Mouse (Mus musculus): ENCODE results near the gene Cox7a1. TPM values are rescaled to one million over a fixed set of nuclear protein-coding genes. Genes with fewer than 3 reads are reported as not detected.

Gene Cox7a1
- polyA plus RNA-seq, 1 experiment from 2014 or later: 589 TPM

DNA sequence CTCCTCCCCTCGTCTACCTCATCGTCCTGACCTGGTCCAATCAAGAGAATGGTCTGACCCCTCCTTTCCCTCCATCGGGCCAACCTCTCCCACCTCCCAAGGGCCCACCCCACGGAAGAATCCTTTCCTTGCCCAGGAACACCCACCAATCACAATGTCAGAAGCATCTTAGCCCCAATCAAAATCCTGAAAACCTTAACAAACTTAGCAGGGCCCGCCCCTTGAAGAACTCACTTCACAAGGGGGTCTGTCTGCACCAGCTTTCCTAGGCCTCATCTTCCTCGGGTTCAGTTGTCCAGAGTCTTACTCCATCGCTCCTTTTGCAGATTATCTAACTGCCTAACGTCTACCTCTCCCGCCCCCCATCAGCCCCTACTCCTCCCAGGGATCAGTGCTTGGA is 9.1 kb downstream of the Cox7a1 start:
- H3K9ac ChIP-seq (ENCODE audit: low read length): peak overlapping the region; percentile 64
- ATAC-seq (ENCODE audit: insufficient number of reproducible peaks, insufficient read depth, low FRiP score, low read depth): no peak
- WGBS: 34% methylated on average over 9 of the region's 9 CpGs

DNA sequence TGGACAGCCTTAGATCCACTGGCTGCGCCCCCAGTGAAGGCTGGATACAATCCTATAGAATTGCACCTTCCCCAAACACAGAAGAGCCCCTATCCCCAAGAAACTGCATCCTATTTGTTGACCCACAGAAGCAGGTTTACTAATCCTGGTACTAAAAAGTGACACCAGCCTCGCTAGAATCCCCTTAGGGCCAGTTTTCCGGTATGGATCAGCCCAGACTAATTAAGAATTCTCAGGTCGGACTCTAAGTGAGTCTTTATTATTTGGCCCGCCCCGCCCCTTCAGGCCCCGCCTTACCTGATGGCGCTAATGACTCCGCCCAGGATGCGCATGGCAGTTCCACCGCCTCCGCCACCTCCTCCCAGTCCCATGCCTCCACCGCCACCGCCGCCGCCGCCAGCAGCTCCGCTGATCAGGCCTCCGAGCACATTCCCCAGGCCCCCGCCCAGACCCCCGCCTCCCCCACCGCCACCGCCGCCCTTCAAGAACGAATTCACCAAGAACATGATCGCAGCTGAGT is 9.7 kb downstream of the Cox7a1 start:
- peak; percentile 52 for ATAC-seq (ENCODE audit: insufficient number of reproducible peaks, insufficient read depth, low FRiP score, low read depth)
- 1% methylated on average over 26 of the region's 26 CpGs for WGBS
- H3K4me3 ChIP-seq (ENCODE audit: control insufficient read depth in 1 of 2, insufficient read depth in 1 of 2, low read depth in 1 of 2, low read length in 2 of 2): peak overlapping the region; percentile 71 to 75
- H3K36me3 ChIP-seq (ENCODE audit: control insufficient read depth, insufficient read depth, low read length): peaks cover 42% of the 10 kb centered on the region
- peak overlapping the region; percentile 87 for H3K4me2 ChIP-seq (ENCODE audit: low read length)
- no peaks in the 10 kb centered on the region for H3K27me3 ChIP-seq (ENCODE audit: control insufficient read depth, insufficient read depth, low read length)
- H3K9ac ChIP-seq (ENCODE audit: low read length): peak overlapping the region; percentile 86
- peak overlapping the region in 1 of 2 experiments; percentile 87; a peak in 2 of 4 replicates for H3K27ac ChIP-seq (replicated peaks in 1 of 2; ENCODE audit: control insufficient read depth in 1 of 2, insufficient read depth in 1 of 2, low read depth in 2 of 2, low read length in 2 of 2)
- peaks cover 12 to 16% of the 10 kb centered on the region in 2 experiments for H3K4me1 ChIP-seq (ENCODE audit: control insufficient read depth in 2 of 2, insufficient read depth in 2 of 2, low read length in 2 of 2)
- H3K9me3 ChIP-seq (ENCODE audit: control insufficient read depth, low read length): no peaks in the 10 kb centered on the region

More for the DNA sequence above, 9.1 kb downstream of the Cox7a1 start:
- Histone ChIP-seq H3K9me3 (ENCODE audit: control insufficient read depth, low read length) (no peaks in the 10 kb centered on the region), H3K36me3 (ENCODE audit: control insufficient read depth, insufficient read depth, low read length) (peaks cover 48% of the 10 kb centered on the region), H3K4me2 (ENCODE audit: low read length) (peak overlapping the region; percentile 87), H3K4me1 (ENCODE audit: control insufficient read depth in 2 of 2, insufficient read depth in 2 of 2, low read length in 2 of 2) (peaks cover 9 to 12% of the 10 kb centered on the region in 2 experiments), H3K27ac (replicated peaks in 1 of 2; ENCODE audit: control insufficient read depth in 1 of 2, insufficient read depth in 1 of 2, low read depth in 2 of 2, low read length in 2 of 2) (no peak overlapping the region), H3K4me3 (ENCODE audit: control insufficient read depth in 1 of 2, insufficient read depth in 1 of 2, low read depth in 1 of 2, low read length in 2 of 2) (peak overlapping the region; percentile 71 to 75; a peak in 3 of 4 replicates), H3K27me3 (ENCODE audit: control insufficient read depth, insufficient read depth, low read length) (no peaks in the 10 kb centered on the region)

DNA sequence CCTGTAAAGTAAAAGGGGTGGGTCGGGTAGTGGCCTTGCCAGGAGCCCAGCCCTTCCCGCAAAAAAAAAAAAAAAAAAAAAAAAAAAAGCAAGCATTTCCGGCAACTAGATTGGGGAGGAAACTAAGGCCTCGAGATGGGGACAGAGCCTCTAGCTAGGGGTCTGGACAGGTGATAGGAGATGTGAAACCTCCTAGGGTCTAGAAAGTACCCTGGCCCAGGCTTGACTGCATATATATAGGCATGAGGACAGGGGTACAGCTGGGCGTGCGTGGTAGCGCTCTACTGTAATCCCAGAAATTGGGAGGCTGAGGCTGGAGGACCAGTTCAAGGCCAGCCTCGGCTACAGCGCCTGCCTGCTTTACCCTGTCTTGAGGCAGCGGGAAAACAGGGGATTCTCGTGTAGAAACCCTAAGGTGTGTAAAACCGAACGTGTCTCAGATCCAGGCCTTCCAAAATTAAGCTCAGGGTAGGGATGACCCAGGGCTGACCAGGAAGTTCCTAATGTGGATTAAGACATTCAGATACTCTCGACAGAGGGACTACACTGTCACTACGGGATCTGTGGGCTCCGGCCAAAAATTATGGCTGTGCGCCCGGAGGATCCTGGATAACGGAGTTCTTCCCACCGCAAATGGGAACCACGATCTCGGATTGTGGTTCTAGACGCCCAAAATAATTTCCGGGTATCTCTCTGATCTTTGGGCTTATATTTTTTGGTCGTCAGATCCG is 10.3 kb downstream of the Cox7a1 start:
- H3K4me2 ChIP-seq (ENCODE audit: low read length): peak overlapping the region; percentile 87
- H3K27ac ChIP-seq (replicated peaks in 1 of 2; ENCODE audit: control insufficient read depth in 1 of 2, insufficient read depth in 1 of 2, low read depth in 2 of 2, low read length in 2 of 2): peak overlapping the region; percentile 80 to 87
- peaks cover 12 to 16% of the 10 kb centered on the region in 2 experiments for H3K4me1 ChIP-seq (ENCODE audit: control insufficient read depth in 2 of 2, insufficient read depth in 2 of 2, low read length in 2 of 2)
- peak overlapping the region; percentile 86 for H3K9ac ChIP-seq (ENCODE audit: low read length)
- H3K27me3 ChIP-seq (ENCODE audit: control insufficient read depth, insufficient read depth, low read length): no peaks in the 10 kb centered on the region
- H3K9me3 ChIP-seq (ENCODE audit: control insufficient read depth, low read length): no peaks in the 10 kb centered on the region
- peak; percentile 8; the same call in 1 of the 2 replicates for ATAC-seq (ENCODE audit: insufficient number of reproducible peaks, insufficient read depth, low FRiP score, low read depth)
- peaks cover 36% of the 10 kb centered on the region for H3K36me3 ChIP-seq (ENCODE audit: control insufficient read depth, insufficient read depth, low read length)
- under 1% methylated on average over 26 of the region's 26 CpGs for WGBS
- peak overlapping the region; percentile 71 to 75 for H3K4me3 ChIP-seq (ENCODE audit: control insufficient read depth in 1 of 2, insufficient read depth in 1 of 2, low read depth in 1 of 2, low read length in 2 of 2)

DNA sequence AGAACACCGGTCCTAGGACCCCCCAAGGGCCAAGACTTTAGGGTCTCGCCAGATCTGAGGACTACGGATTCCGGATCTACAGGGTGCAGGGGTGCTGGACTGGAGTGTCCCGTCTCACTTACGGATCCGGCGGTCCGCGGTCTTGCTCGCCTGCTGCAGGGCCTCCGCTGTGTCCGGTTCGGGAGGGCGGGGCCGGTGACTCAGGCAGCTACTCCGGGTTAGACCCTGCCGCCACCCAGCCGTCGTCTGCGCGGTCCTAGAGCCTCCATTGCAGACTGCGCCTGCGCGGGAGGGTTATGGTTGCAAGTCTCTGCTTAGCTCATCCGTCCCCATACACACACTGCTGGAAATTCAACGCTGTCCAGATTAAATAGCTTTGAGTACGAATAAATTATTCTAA is 10.9 kb downstream of the Cox7a1 start:
- ATAC-seq (ENCODE audit: insufficient number of reproducible peaks, insufficient read depth, low FRiP score, low read depth): peak; percentile 88
- Histone ChIP-seq H3K27me3 (ENCODE audit: control insufficient read depth, insufficient read depth, low read length) (no peaks in the 10 kb centered on the region), H3K4me1 (ENCODE audit: control insufficient read depth in 2 of 2, insufficient read depth in 2 of 2, low read length in 2 of 2) (peaks cover 12 to 16% of the 10 kb centered on the region in 2 experiments), H3K9me3 (ENCODE audit: control insufficient read depth, low read length) (no peaks in the 10 kb centered on the region), H3K4me3 (ENCODE audit: control insufficient read depth in 1 of 2, insufficient read depth in 1 of 2, low read depth in 1 of 2, low read length in 2 of 2) (peak overlapping the region; percentile 71 to 75), H3K36me3 (ENCODE audit: control insufficient read depth, insufficient read depth, low read length) (peaks cover 29% of the 10 kb centered on the region), H3K9ac (ENCODE audit: low read length) (peak overlapping the region; percentile 86), H3K27ac (replicated peaks in 1 of 2; ENCODE audit: control insufficient read depth in 1 of 2, insufficient read depth in 1 of 2, low read depth in 2 of 2, low read length in 2 of 2) (peak overlapping the region; percentile 80 to 87), H3K4me2 (ENCODE audit: low read length) (peak overlapping the region; percentile 87)
- WGBS: 0% methylated on average over 28 of the region's 28 CpGs

GRCm38 (mm10) chr7:30195461-30195860 is 11.5 kb downstream of the Cox7a1 start:
- peak overlapping the region; percentile 87 for H3K4me2 ChIP-seq (ENCODE audit: low read length)
- peaks cover 12 to 16% of the 10 kb centered on the region in 2 experiments for H3K4me1 ChIP-seq (ENCODE audit: control insufficient read depth in 2 of 2, insufficient read depth in 2 of 2, low read length in 2 of 2)
- no peak for ATAC-seq (ENCODE audit: insufficient number of reproducible peaks, insufficient read depth, low FRiP score, low read depth)
- H3K4me3 ChIP-seq (ENCODE audit: control insufficient read depth in 1 of 2, insufficient read depth in 1 of 2, low read depth in 1 of 2, low read length in 2 of 2): peak overlapping the region in 1 of 2 experiments; percentile 75; a peak in 1 of 4 replicates
- 69% methylated on average over 6 of the region's 6 CpGs for WGBS
- peaks cover 24% of the 10 kb centered on the region for H3K36me3 ChIP-seq (ENCODE audit: control insufficient read depth, insufficient read depth, low read length)
- no peaks in the 10 kb centered on the region for H3K27me3 ChIP-seq (ENCODE audit: control insufficient read depth, insufficient read depth, low read length)
- no peak overlapping the region; the same call in 1 of the 2 replicates for H3K9ac ChIP-seq (ENCODE audit: low read length)
- H3K27ac ChIP-seq (replicated peaks in 1 of 2; ENCODE audit: control insufficient read depth in 1 of 2, insufficient read depth in 1 of 2, low read depth in 2 of 2, low read length in 2 of 2): no peak overlapping the region
- H3K9me3 ChIP-seq (ENCODE audit: control insufficient read depth, low read length): no peaks in the 10 kb centered on the region

DNA sequence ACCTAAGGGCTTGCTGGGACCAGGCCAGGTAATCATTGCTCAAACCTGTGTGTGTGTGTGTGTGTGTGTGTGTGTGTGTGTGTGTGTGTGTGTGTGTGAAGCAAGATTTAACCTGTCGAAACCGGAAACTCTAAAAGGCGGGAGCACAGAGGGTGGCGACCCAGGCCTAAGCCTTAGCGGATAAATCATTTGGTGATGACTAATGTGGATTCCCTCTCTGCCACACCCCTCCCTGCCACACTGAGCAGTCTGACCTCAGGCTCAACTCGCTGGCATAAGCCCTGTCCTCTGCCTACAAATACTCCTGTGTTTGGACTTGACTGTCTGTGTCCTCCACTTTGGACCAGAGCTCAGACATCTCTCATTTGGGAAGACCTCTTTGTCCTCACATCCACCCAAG is 12.2 kb downstream of the Cox7a1 start:
- Histone ChIP-seq H3K4me3 (ENCODE audit: control insufficient read depth in 1 of 2, insufficient read depth in 1 of 2, low read depth in 1 of 2, low read length in 2 of 2) (no peak overlapping the region), H3K36me3 (ENCODE audit: control insufficient read depth, insufficient read depth, low read length) (peaks cover 16% of the 10 kb centered on the region), H3K27ac (replicated peaks in 1 of 2; ENCODE audit: control insufficient read depth in 1 of 2, insufficient read depth in 1 of 2, low read depth in 2 of 2, low read length in 2 of 2) (no peak overlapping the region), H3K27me3 (ENCODE audit: control insufficient read depth, insufficient read depth, low read length) (no peaks in the 10 kb centered on the region), H3K4me2 (ENCODE audit: low read length) (no peak overlapping the region), H3K9me3 (ENCODE audit: control insufficient read depth, low read length) (no peaks in the 10 kb centered on the region), H3K4me1 (ENCODE audit: control insufficient read depth in 2 of 2, insufficient read depth in 2 of 2, low read length in 2 of 2) (peaks cover 12 to 16% of the 10 kb centered on the region in 2 experiments), H3K9ac (ENCODE audit: low read length) (no peak overlapping the region)
- no peak for ATAC-seq (ENCODE audit: insufficient number of reproducible peaks, insufficient read depth, low FRiP score, low read depth)
- WGBS: 65% methylated on average over 6 of the region's 6 CpGs

- H3K9me3 ChIP-seq (ENCODE audit: control insufficient read depth, low read length): no peaks in the 10 kb centered on the region
- H3K27ac ChIP-seq (replicated peaks in 1 of 2; ENCODE audit: control insufficient read depth in 1 of 2, insufficient read depth in 1 of 2, low read depth in 2 of 2, low read length in 2 of 2): no peak overlapping the region
- no peak overlapping the region for H3K4me2 ChIP-seq (ENCODE audit: low read length)
- WGBS: 56% methylated on average over 5 of the region's 5 CpGs
- peaks cover 12 to 15% of the 10 kb centered on the region in 2 experiments for H3K4me1 ChIP-seq (ENCODE audit: control insufficient read depth in 2 of 2, insufficient read depth in 2 of 2, low read length in 2 of 2)
- H3K36me3 ChIP-seq (ENCODE audit: control insufficient read depth, insufficient read depth, low read length): peaks cover 2% of the 10 kb centered on the region; the same call in 1 of the 2 replicates
- no peak for ATAC-seq (ENCODE audit: insufficient number of reproducible peaks, insufficient read depth, low FRiP score, low read depth)
- no peaks in the 10 kb centered on the region for H3K27me3 ChIP-seq (ENCODE audit: control insufficient read depth, insufficient read depth, low read length)
- no peak overlapping the region for H3K9ac ChIP-seq (ENCODE audit: low read length)
- no peak overlapping the region for H3K4me3 ChIP-seq (ENCODE audit: control insufficient read depth in 1 of 2, insufficient read depth in 1 of 2, low read depth in 1 of 2, low read length in 2 of 2)
These were observed 13.7 kb downstream of the Cox7a1 start for GRCm38 (mm10) chr7:30197592-30198129.
